Mouse (Mus musculus) stomach, postnatal 0 days (tissue): ENCODE results near the gene Rin2. TPM values are rescaled to one million over a fixed set of nuclear protein-coding genes. Genes with fewer than 3 reads are reported as not detected.

ENCODE experiments used
- ATAC-seq: fragments of 200-750 bp; cut with Nextera tagmentation; 2 replicates; pipeline ENCODE4 v1.8.0; 2017; ENCODE audit not compliant: low FRiP score, low TSS enrichment
- DNase-seq: peaks from one replicate; pipeline ENCODE4 v3.0.0-alpha.2; 2016; ENCODE audit warnings: low spot score
- H3K27ac ChIP-seq: fragments of 300-500 bp; sonication (generic); replicated peaks from 2 replicates; pipeline ENCODE4 v1.5.1; 2014; ENCODE audit warnings: mild to moderate bottlenecking, control low read depth
- H3K27me3 ChIP-seq: fragments of 300-500 bp; sonication (generic); 2 replicates; pipeline ENCODE4 v1.6.1; 2014; ENCODE audit warnings: low read length; ENCODE audit not compliant: control insufficient read depth, insufficient read depth
- H3K36me3 ChIP-seq: fragments of 300-500 bp; sonication (generic); 2 replicates; pipeline ENCODE4 v1.6.1; 2014; ENCODE audit warnings: low read length, mixed read lengths; ENCODE audit not compliant: control insufficient read depth, insufficient read depth
- H3K4me1 ChIP-seq: fragments of 300-500 bp; sonication (generic); replicated peaks from 2 replicates; pipeline ENCODE4 v1.6.1; 2014; ENCODE audit warnings: antibody characterized with exemption; ENCODE audit not compliant: control insufficient read depth, insufficient read depth
- H3K4me2 ChIP-seq: fragments of 300-500 bp; sonication (generic); replicated peaks from 2 replicates; pipeline ENCODE4 v1.6.1; 2014; ENCODE audit warnings: low read depth, mild to moderate bottlenecking, control low read depth, moderate library complexity
- H3K4me3 ChIP-seq: fragments of 300-500 bp; sonication (generic); 2 replicates; pipeline ENCODE4 v1.5.1; 2014; ENCODE audit warnings: low read depth, low read length, control low read depth
- H3K9ac ChIP-seq: fragments of 300-500 bp; sonication (generic); 2 replicates; pipeline ENCODE4 v1.6.1; 2014; ENCODE audit warnings: mild to moderate bottlenecking, low read length, control low read depth, mixed read lengths
- H3K9me3 ChIP-seq: fragments of 300-500 bp; sonication (generic); 2 replicates; pipeline ENCODE4 v1.6.1; 2016; ENCODE audit warnings: low read length; ENCODE audit not compliant: control insufficient read depth
- CTCF ChIP-seq: IDR thresholded peaks from 2 replicates; pipeline ENCODE4 v1.5.1; 2016; ENCODE audit warnings: antibody characterized with exemption, low read depth, mild to moderate bottlenecking, moderate library complexity
- EP300 ChIP-seq: optimal IDR thresholded peaks from 2 replicates; pipeline ENCODE3; 2016; ENCODE audit warnings: antibody characterized with exemption
- WGBS: fragments of 180-500 bp; shearing (Covaris S2); extraction: QIAGEN DNeasy Blood & Tissue Kit; methylation state at CpG from one replicate; pipeline ENCODE4 v1.1.7; 2014; 5-methylcytosine and 5-hydroxymethylcytosine counted together
- polyA plus RNA-seq: library from polyadenylated mRNA; unstranded; fragments of >200 nt; fragmentation: Nextera tagmentation; extraction: Ambion mirVana; gene quantifications from 2 replicates; pipeline ENCODE4 v1.2.1, GENCODE M21; 2015

Gene Rin2
- polyA plus RNA-seq, 1 experiment from 2014 or later: 22.2 TPM

GRCm38 (mm10) chr2:145849170-145849905, 174.3 kb downstream of the Rin2 start:
- peak overlapping the region; percentile 74 for H3K27ac ChIP-seq
- H3K4me2 ChIP-seq: no peak overlapping the region
- H3K36me3 ChIP-seq: peaks cover 3% of the 10 kb centered on the region; the same call in 1 of the 2 replicates
- no peak for ATAC-seq
- H3K9ac ChIP-seq: no peak overlapping the region
- no peak overlapping the region for H3K4me3 ChIP-seq
- H3K27me3 ChIP-seq: no peaks in the 10 kb centered on the region
- no peak for DNase-seq
- H3K9me3 ChIP-seq: no peaks in the 10 kb centered on the region
- H3K4me1 ChIP-seq: peaks cover 6% of the 10 kb centered on the region; the same call in 1 of the 2 replicates
- 71% methylated on average over 10 of the region's 10 CpGs for WGBS
- no peak for TF ChIP-seq EP300
- no peak for TF ChIP-seq CTCF

GRCm38 (mm10) chr2:145850779-145851178, 175.8 kb downstream of the Rin2 start:
- peak; percentile 54 for ATAC-seq
- no peaks in the 10 kb centered on the region for H3K27me3 ChIP-seq
- WGBS: 26% methylated on average over 4 of the region's 4 CpGs
- no peak overlapping the region for H3K4me3 ChIP-seq
- peak overlapping the region; percentile 79 for H3K27ac ChIP-seq
- no peaks in the 10 kb centered on the region for H3K9me3 ChIP-seq
- H3K4me2 ChIP-seq: no peak overlapping the region
- 0 out of 2 replicates have a peak overlapping the region, but pooled peaks have one; percentile 27 for H3K9ac ChIP-seq
- peaks cover 3% of the 10 kb centered on the region; the same call in 1 of the 2 replicates for H3K36me3 ChIP-seq
- H3K4me1 ChIP-seq: peaks cover 6% of the 10 kb centered on the region; the same call in 1 of the 2 replicates
- no peak for TF ChIP-seq CTCF
- TF ChIP-seq EP300: no peak
- DNase-seq: no peak

- Histone ChIP-seq H3K4me1 (peaks cover 3% of the 10 kb centered on the region; the same call in 1 of the 2 replicates), H3K27ac (peak overlapping the region; percentile 65), H3K9me3 (no peaks in the 10 kb centered on the region), H3K4me2 (no peak overlapping the region), H3K4me3 (no peak overlapping the region), H3K36me3 (no peaks in the 10 kb centered on the region), H3K27me3 (no peaks in the 10 kb centered on the region), H3K9ac (no peak overlapping the region)
- ATAC-seq: no peak
- TF ChIP-seq EP300: no peak
- TF ChIP-seq CTCF: no peak
- DNase-seq: no peak
- 48% methylated on average over 9 of the region's 9 CpGs for WGBS
Observed at GRCm38 (mm10) chr2:145855831-145856230, 180.8 kb downstream of the Rin2 start.

GRCm38 (mm10) chr2:145857864-145858263, 182.8 kb downstream of the Rin2 start:
- no peak for TF ChIP-seq EP300
- TF ChIP-seq CTCF: no peak
- H3K4me1 ChIP-seq: no peaks in the 10 kb centered on the region
- H3K4me2 ChIP-seq: no peak overlapping the region
- DNase-seq (no peak), ATAC-seq (no peak)
- H3K9me3 ChIP-seq: no peaks in the 10 kb centered on the region
- H3K27ac ChIP-seq: 0 out of 2 replicates have a peak overlapping the region, but pooled peaks have one; percentile 98
- H3K27me3 ChIP-seq: no peaks in the 10 kb centered on the region
- 64% methylated on average over 8 of the region's 8 CpGs for WGBS
- H3K36me3 ChIP-seq: no peaks in the 10 kb centered on the region
- H3K9ac ChIP-seq: no peak overlapping the region
- no peak overlapping the region for H3K4me3 ChIP-seq

GRCm38 (mm10) chr2:145859442-145859931, 184.5 kb downstream of the Rin2 start:
- H3K9ac ChIP-seq: peak overlapping the region; percentile 53
- 0 out of 2 replicates have a peak, but pooled peaks cover 3% of the 10 kb centered on the region for H3K4me1 ChIP-seq
- no peaks in the 10 kb centered on the region for H3K9me3 ChIP-seq
- H3K27me3 ChIP-seq: no peaks in the 10 kb centered on the region
- H3K4me2 ChIP-seq: peak overlapping the region; percentile 72
- ATAC-seq (peak; percentile 61), DNase-seq (peak; percentile 71)
- H3K27ac ChIP-seq: peak overlapping the region; percentile 98
- WGBS: 17% methylated on average over 7 of the region's 7 CpGs
- H3K4me3 ChIP-seq: peak overlapping the region; percentile 63; the same call in 1 of the 2 replicates
- no peaks in the 10 kb centered on the region for H3K36me3 ChIP-seq
- no peak; the same call in 1 of the 2 replicates for TF ChIP-seq CTCF
- no peak for TF ChIP-seq EP300
